Mouse (Mus musculus) ZHBTc4 (cell line): Measurements from ENCODE around the gene Ccni.

ENCODE experiments used
- DNase-seq: peaks from one replicate; pipeline ENCODE4 v3.0.0-alpha.2; 2011; ENCODE audit warnings: low read depth, low spot score

Ccni gene

DNA sequence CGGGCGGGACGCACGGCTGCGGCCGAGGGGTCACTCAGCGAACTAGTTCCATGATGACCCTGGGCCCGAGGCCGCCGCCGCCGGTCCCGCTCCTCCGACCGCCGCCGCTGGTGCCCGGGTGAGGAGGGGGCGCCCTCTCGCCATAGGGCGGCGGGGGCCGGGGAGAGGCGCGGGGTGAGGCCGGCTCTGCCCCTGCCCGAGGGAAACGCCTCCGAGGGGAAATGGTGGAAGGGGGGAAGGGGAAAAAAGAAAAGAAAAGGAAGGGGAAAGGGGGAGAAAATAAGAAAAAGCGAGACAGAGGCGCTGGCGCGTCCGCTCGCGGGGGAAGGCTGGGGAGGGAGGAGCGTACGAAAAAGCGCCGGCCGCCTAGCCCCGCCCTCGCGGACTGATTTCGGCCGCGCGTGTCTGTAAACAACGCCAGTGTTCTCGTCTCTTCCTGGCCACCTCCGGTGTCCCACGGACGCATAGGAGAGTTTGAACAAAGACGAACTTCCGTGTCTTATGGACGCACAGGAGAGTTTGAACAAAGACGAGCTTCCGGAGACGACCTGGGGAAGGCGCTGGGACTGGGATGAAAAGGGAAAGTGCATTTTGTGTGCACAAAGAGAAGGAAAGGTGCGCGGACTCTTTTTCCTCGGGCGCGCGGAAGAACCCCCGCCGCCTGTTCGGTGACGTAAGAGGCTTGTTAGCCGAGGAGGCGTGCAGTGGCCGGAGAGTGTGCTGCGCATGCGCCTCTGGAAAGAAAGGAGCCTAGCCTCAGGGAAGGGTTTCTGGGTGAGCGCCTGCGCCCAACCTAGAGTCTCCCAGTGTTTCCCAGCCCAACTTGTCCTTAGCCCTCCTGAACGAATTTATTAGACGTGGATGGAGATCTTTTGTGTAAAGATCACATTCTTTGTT lies at the start of gene Ccni, which contains the start of gene 2010109A12Rik:
Ccni (minus strand) TSS at position 387 of the 897 bp plus-strand sequence.
2010109A12Rik (plus strand) TSS at position 410 of the 897 bp plus-strand sequence.
- peak; percentile 98 for DNase-seq

GRCm38 (mm10) chr5:93255759-93256265 lies 49.5 kb upstream of the Ccni start:
- DNase-seq: no peak

GRCm38 (mm10) chr5:93251001-93251760 lies 44.9 kb upstream of the Ccni start:
- DNase-seq: no peak

DNA sequence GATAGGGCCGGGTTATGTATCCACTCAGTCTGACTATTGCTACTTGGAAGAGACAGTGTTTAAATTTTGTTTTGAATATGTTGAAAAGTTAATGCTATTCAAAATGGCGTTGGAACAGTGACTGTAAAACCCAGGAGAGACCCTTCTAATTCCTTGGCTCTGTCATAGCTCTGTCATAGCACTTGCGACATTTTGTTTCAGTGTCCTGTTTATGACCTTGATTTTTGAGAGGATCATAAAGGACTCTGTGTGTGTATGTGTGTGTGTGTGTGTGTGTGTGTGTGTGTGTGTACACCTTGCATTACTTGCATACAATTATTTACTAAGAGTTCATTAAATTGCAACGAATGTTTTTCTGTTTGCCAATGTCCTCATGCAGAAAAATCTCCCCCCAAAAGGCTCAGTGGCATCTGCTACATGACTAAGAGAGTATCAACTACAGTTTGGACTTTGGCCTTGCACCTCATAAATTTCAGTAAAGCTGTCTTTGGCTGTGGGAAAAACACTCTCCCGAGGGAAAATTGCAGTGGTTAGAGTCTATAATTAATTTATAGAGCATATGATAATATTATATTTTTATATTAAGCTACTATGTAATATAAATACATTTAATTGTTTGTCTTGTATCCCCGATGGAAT lies 43.8 kb upstream of the Ccni start:
- no peak for DNase-seq

- DNase-seq: no peak
Measured at GRCm38 (mm10) chr5:93245280-93245679, 39.0 kb upstream of the Ccni start.

DNA sequence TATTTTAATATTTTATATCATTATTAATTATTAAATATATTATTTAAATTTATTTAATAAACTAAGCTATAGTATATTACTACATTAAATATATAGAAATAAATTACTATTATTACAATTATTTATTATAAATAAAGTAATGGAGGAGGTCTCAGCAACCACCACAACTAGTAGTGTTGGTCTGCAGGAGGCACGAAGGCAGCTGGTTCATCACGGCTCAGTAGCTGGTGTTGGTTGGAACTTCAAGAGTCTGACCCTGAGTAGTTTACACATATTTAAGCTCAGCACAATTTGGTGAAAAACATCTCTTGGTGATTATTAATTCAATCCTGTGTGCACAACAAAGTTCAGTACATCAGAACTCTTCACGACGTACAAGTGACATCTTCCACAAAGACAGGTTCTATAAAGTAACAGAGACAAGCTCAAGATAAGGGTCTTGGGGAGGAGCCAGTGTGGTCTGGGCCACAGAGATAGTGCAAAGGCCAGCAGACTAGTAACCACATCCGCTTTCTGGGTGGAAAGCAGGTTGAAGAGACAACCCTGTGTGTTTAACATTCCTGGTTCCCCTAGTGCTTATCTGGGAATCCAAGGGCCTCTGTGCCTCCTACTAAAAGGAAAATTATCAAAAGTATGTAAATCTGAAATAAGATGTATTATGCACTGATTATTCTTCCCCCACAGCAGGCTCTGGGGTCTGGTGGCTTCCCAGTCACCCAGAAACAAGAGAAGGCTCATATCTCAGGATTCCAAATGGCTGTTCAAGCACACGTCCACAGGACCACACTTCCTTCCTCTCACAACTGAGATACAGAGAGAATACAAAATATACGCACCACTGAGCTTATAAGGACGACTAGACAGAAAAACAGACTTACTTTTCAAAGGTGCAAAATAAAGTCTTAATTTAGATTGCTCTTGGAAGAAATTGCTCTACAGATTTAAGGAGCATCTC lies 33.6 kb upstream of the Ccni start:
- DNase-seq: no peak

GRCm38 (mm10) chr5:93236541-93236940 lies 30.2 kb upstream of the Ccni start:
- no peak for DNase-seq

- DNase-seq: no peak
Measured at GRCm38 (mm10) chr5:93235888-93236287, 29.6 kb upstream of the Ccni start.

DNA sequence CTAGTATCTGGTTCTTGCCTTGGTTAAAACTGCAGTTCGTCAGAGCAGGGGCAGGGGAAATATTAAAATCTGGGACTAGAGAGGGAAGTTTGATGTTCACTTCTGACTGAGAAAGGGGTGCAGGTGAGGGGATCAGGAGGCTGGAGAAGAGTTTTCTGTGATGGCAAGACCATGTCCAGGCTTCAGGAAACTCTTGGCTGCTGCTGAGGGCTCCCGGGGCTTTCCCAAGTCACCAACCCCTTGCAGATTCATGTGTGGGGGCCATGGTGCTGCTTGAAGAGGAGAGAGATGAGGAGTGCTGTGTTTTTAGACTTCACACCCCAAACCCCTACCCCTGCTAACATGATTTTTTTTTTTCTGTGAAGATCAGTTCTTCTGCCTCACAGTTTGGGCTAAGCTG lies 28.3 kb upstream of the Ccni start:
- DNase-seq: no peak

DNA sequence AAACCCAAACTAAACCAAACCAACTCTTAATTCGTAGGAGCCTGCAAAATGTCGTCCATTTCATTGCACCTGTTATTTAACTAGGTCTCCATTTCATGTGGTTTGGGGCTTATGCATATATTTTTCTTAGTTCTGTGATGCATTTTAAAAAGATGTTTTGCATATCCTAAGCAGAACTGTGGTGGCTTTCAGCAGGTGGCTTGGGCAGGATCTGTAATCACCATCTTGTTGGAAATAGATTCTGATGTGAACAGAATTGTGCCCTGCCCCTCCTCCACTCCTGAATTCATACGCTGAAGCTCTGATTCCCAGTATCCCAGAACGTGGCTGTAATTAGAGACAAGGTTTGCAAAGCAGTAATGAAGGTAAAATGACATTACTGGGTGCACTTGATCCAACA lies 27.8 kb upstream of the Ccni start:
- no peak for DNase-seq

DNA sequence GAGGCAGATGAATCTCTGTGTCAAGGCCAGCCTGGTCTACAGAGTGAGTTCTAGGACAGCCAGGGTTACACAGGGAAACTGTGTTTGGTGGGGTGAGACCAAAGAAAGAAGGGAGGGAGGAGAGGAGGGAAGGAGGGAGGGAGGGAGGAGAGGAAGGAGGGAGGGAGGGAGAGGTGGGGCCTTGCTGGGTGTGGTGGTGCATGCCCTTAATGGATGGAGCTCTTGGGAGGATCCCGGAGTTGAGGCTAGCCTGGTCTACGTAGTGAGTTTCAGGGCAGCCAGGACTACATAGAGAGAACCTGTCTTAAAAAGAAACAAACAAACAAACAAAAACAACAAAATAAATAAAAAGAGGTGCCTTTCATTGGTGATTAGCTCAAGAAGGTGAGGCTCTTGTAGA lies 26.5 kb upstream of the Ccni start:
- DNase-seq: no peak

DNA sequence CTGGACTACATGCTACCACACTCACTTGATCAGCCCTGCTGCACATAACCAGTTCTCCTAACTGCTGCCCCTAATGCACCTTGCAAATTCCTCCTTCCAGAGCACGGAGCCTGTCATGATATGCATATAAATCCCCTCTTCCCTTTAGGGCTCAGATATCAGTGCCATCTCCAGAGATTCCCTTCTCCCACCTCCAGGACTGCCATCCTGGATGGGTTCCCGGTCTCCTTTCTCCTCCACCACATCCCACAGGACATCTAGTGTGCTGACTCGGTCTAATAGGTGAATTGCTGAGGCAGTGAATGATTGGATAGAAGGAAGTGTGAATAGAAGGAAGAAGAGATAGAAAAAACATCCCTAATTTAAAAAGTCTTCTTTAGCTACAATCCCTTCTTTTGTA lies 25.4 kb upstream of the Ccni start:
- DNase-seq: no peak

DNA sequence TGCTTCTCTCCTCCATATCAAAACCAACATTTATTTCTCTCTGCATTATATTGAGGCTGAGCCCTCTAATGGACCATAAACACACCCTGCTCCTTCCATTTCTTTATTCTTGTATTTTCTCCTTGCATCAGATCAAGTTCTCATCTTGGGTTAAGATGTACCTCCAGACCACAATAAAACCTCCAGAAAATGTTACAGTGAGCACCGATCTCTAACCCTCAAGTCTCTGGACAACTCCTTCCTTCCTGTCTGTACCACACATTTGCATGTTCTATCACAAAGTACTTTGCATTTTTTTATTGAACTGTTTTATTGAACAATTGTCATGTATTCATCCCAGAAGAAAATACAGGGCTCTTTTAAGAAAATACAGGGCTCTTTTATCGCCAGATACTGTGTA lies 23.2 kb upstream of the Ccni start:
- no peak for DNase-seq

GRCm38 (mm10) chr5:93227157-93227556 lies 20.9 kb upstream of the Ccni start:
- DNase-seq: peak; percentile 16

GRCm38 (mm10) chr5:93224549-93224948 lies 18.3 kb upstream of the Ccni start:
- no peak for DNase-seq

GRCm38 (mm10) chr5:93221661-93222060 lies 15.4 kb upstream of the Ccni start:
- no peak for DNase-seq

DNA sequence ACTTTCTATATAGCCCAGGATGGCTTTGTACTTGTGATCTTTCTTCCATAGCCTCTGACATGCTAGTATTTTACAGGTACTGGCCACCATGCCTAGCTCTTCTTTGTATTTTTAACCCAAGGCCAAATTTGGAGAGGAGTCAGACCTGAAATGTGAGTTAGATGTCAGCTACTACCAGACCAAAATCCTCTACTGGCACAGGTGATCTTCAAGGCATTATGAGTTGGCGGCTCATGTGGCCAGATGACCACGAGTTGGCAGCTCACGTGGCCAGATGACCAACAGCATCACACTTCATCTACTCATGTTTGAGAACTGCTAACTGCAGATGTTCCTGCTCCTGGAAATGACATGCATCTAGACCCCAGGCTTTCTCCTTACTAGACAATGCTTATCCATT lies 12.1 kb upstream of the Ccni start:
- no peak for DNase-seq

DNA sequence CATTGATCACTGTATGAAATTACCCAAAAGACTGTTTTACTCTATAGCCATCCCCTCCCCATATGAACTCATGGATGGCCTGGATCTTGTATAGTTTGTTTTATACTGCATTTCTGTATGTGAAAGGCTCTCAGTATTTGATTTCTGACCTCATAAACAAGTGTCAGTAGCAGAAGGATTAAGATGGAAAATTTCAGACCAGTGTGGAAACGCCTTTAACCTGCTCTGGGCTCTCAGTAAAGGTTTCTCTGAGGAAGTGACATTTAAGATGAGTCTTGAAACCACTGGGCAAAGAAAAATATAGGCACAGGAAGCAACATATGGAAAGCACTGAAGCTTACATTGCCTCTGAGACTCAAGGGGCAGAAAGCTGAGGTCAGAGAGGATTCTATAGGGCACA lies 1.3 kb upstream of the Ccni start:
- no peak for DNase-seq

GRCm38 (mm10) chr5:93207006-93207348 lies 682 bp upstream of the Ccni start:
- no peak for DNase-seq

DNA sequence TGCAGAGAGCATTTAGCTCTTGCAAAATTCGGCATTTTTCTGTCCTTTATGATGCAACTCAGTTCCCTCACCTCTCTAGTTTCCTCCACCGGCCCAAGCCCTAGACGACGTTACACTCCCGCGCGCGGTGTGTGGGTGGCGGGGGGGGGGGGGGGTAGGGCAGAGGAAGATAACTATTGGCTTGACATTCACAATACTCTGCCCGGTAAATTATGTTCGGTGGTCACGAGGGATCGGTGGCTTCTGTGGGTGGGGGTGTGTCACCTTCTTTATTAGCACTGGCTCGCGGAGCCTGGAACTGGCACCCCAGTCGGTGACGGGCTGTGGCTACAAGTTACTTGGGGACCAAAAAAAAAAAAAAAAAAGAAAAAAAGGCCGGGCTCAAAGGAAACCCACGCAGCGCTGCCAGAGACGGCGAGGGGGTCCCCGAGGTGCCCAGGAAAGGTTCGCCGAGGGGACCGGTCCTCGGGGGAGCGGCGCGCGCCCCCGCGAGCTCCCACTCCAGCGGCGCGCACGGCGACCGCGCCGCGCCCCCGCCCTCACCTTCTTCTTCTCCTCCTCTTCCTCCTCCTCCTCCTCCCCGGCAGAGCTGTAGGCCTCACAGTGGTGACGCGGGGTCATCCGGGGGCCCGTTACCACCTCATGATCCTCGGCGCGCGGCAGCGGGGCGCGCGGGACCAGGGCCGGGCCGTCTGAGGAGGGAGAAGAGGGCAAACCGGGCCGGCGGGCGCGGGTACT lies 755 bp downstream of the Ccni start:
- peak; percentile 47 for DNase-seq
